Mouse (Mus musculus): ENCODE data around the gene Cldn9. TPM values are rescaled to one million over a fixed set of nuclear protein-coding genes. Genes with fewer than 3 reads are reported as not detected.

The Cldn9 gene
- total RNA-seq, 2 experiments from 2014 or later: not detected

GRCm38 (mm10) chr17:23654410-23654809 is 29.4 kb downstream of the Cldn9 start:
- intact Hi-C loops (cut with DNase I): no loop called here
- no peak for DNase-seq

GRCm38 (mm10) chr17:23654001-23654400 is 29.8 kb downstream of the Cldn9 start:
- intact Hi-C loops (cut with DNase I): no loop called here
- no peak for DNase-seq

- intact Hi-C loops (cut with DNase I): no loop called here
- DNase-seq: no peak
Observed at GRCm38 (mm10) chr17:23653324-23653723, 30.5 kb downstream of the Cldn9 start.

- no peak for DNase-seq
- intact Hi-C loops (cut with DNase I): no loop called here
Observed at GRCm38 (mm10) chr17:23651363-23651762, 32.5 kb downstream of the Cldn9 start.

GRCm38 (mm10) chr17:23645894-23646293 is 37.9 kb downstream of the Cldn9 start:
- intact Hi-C loops (cut with DNase I): no loop called here
- no peak for DNase-seq

GRCm38 (mm10) chr17:23644613-23645495 is 39.0 kb downstream of the Cldn9 start, which contains the start of gene Mmp25:
Gene Mmp25, minus strand, starts transcription at chr17:23645277.
- intact Hi-C loops (cut with DNase I): no loop called here
- peak; percentile 21 to 32 for DNase-seq

Other genes starting within 250 kb of the Cldn9 start
- not detected for gene Vmn2r117, start 204.3 kb downstream of the Cldn9 start, total RNA-seq (2021)
- gene Zfp213, start 119.8 kb downstream of the Cldn9 start, total RNA-seq (2021): 1 to 10 TPM; 4.9 to 5.8 TPM
- 1 to 10 TPM; 4.3 to 5.0 TPM for gene Zfp13, start 84.5 kb downstream of the Cldn9 start, total RNA-seq (2021)
- gene Zscan10, start 83.2 kb downstream of the Cldn9 start, total RNA-seq (2021): not detected
- under 1 TPM; 0.10 to 0.24 TPM for gene Mmp25, start 38.7 kb downstream of the Cldn9 start, total RNA-seq (2021)
- gene Bicdl2, start 23.5 kb downstream of the Cldn9 start, total RNA-seq (2021): not detected
- gene Hcfc1r1, start 10.4 kb downstream of the Cldn9 start, total RNA-seq (2021): 100 to 1,000 TPM; 186 to 198 TPM
- 10 to 100 TPM; 13.5 to 15.9 TPM for gene Thoc6, start 10.1 kb downstream of the Cldn9 start, total RNA-seq (2021)
- 10 to 100 TPM; 43.8 to 76.5 TPM for gene Tnfrsf12a, start 6.6 kb downstream of the Cldn9 start, total RNA-seq (2021)
- gene Cldn6, start 4.8 kb downstream of the Cldn9 start, total RNA-seq (2021): not detected
- not detected for gene 1520401A03Rik, start 38.8 kb upstream of the Cldn9 start, total RNA-seq (2021)
- gene Pkmyt1, start 42.3 kb upstream of the Cldn9 start, total RNA-seq (2021): 1 to 10 TPM; 3.1 to 3.6 TPM
- 10 to 100 TPM; 21.8 to 23.4 TPM for gene Paqr4, start 56.8 kb upstream of the Cldn9 start, total RNA-seq (2021)
- not detected for gene Kremen2, start 61.8 kb upstream of the Cldn9 start, total RNA-seq (2021)
- 10 to 100 TPM; 30.2 to 30.8 TPM for gene Flywch1, start 87.6 kb upstream of the Cldn9 start, total RNA-seq (2021)
- 1 to 10 TPM; 1.6 TPM for gene Flywch2, start 102.1 kb upstream of the Cldn9 start, total RNA-seq (2021)
- 100 to 1,000 TPM; 192 to 227 TPM for gene Srrm2, start 106.5 kb upstream of the Cldn9 start, total RNA-seq (2021)
- gene Elob, start 145.1 kb upstream of the Cldn9 start, total RNA-seq (2021): 100 to 1,000 TPM; 339 to 355 TPM
- gene Prss33, start 152.0 kb upstream of the Cldn9 start, total RNA-seq (2021): not detected
- not detected for gene Prss32, start 159.8 kb upstream of the Cldn9 start, total RNA-seq (2021)
- gene Prss41, start 160.1 kb upstream of the Cldn9 start, total RNA-seq (2021): not detected
- gene Prss21, start 184.0 kb upstream of the Cldn9 start, total RNA-seq (2021): not detected
- not detected for gene Dcpp1, start 196.8 kb upstream of the Cldn9 start, total RNA-seq (2021)
- gene Dcpp2, start 196.9 kb upstream of the Cldn9 start, total RNA-seq (2021): not detected
- not detected for gene Dcpp3, start 233.4 kb upstream of the Cldn9 start, total RNA-seq (2021)

Data from heart, postnatal 14 days (tissue).